Mouse (Mus musculus): ENCODE data around the gene Ash1l.

Gene Ash1l
- long read RNA-seq, experiment 1, partial matches to known transcripts = 7 of 25 reads
- long read RNA-seq, experiment 1, other reads (novel, unspliced or antisense) = 18 of 25 reads
- long read RNA-seq, experiment 2, partial matches to known transcripts = 9 of 33 reads
- long read RNA-seq, experiment 2, other reads (novel, unspliced or antisense) = 24 of 33 reads

GRCm38 (mm10) chr3:88950576-88951326 is at the start of gene Ash1l, which contains the start of gene Dap3:
Gene Ash1l (plus strand): TSS chr3:88950622.
Gene Dap3 (minus strand): TSS chr3:88951181.
- intact Hi-C loops (cut with DNase I) = no loop called here

DNA sequence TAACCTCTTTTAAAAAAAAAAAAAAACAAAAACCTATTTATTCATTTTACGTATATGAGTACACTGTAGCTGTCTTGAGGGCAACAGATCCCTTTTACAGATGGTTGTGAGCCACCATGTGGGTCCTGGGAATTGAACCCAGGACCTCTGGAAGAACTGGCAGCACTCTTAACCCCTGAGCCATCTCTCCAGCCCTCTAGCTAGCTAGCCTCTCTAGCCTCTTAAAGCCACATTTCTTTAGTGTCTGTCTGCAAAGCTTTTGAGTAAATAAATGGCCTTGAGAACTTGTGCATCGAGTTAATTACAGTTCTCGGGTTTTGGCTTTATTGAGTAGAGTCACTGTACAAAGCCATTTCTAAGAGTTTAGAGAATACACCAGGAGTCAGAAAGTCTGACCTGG is 45.6 kb upstream of the Ash1l start:
- intact Hi-C loops (cut with DNase I) = no loop called here

DNA sequence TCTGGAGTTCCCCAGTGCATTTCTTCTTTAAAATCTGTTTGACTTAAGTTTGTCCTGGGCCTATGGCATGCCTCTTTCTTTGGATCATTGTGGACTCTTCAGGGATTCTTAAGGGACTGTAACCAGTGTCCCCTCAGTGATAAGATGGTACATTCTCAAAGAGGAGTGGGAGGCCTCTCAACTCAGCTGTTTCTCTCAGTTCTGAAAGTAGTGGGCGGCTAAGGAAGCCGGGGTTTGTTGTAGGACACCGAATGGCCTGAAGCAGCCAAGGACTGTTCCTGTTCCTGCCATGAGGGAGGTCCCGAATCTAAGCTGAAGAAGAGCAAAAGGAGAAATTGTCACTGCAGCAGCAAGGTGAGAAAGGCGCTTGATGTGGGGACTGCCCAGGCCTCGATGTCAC is 45.2 kb upstream of the Ash1l start:
- intact Hi-C loops (cut with DNase I) = no loop called here

GRCm38 (mm10) chr3:88905741-88906140 is 44.7 kb upstream of the Ash1l start:
- intact Hi-C loops (cut with DNase I) = no loop called here

- intact Hi-C loops (cut with DNase I) = no loop called here
Observed at GRCm38 (mm10) chr3:88906393-88907159, 43.8 kb upstream of the Ash1l start.

DNA sequence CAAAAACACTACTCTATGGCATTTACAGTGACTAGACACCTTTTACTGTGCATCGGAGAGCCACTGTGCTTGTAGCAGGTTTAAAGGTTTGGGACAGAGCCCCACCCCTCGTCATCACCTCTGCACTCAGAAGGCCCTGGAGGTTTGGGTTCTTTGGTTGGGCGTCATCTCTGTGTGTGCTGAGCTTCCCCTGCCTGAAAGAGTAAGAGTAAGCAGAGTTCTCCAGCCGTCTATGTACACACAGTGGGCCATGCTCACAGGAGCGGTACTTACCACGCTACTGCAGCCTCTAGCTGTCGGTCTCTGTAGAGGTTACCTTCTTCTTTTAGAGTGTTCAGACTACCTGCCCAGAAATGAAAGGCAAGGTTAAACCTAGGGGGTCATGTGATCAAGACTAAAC is 37.8 kb upstream of the Ash1l start:
- intact Hi-C loops (cut with DNase I) = no loop called here

DNA sequence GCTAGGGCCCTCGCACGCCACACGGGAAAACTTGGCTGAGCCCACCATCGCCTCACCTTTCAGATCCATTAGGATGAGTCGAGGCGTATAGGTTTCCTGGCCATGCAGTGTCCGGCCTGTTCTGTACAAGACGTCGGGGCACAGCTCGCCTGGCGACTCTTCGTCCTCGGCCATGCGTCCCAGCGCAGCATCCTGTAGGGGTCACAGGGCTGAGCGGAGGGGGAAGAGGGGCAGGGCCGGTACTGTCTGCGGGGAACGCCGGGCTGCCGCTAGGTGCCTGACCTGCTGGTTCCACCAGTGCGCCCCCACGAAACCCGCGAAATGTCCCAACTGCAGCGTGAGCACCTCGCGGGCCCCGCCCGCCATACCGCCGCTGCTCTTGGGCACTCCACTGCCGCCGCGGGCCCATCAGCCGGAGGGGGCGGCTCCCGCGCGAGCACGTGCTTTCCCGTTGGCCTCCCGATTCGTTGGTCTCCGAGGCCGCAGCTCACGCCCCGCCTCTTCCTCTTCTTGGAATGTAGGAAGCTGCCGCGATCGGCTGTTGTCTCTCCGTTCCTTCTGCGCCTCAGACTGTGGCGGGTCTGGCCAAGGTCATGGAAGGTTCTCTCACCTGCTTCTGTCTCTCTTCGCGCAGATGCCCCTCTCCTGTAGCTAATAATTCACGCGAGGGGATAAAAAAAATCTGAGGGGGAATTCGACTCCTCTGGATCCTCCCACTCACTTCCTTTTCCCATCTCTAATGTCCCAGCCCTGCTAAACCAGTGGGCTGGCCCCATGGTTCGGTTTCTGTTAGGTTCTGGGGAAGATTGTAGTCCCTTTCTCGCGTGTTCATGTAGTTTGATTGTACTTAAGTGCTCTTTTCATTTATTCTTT is 36.7 kb upstream of the Ash1l start, which contains the start of gene Msto1:
Msto1 (minus strand) TSS at position 489 of the 873 bp plus-strand sequence.
- intact Hi-C loops (cut with DNase I) = no loop called here

DNA sequence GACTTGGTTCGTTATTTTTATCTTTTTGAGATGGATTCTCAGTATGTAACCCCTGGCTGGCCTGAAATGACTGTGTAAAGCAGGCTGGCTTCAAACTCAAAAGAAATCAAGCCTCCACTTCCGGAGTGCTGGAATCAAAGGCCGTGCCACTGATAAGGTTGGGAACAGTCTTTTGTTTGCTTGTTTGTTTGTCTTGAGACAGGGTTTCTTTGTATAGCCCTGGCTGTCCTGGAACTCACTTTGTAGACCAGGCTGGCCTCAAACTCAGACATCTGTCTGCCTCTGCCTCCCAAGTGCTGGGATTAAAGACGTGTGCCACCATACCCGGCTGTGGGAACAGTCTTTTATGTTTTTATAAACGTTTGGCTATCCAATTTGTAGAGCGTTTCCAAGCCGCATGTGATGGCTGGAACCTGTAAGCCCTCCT is 36.0 kb upstream of the Ash1l start:
- intact Hi-C loops (cut with DNase I) = no loop called here

GRCm38 (mm10) chr3:88918981-88919380 is 31.4 kb upstream of the Ash1l start:
- intact Hi-C loops (cut with DNase I) = no loop called here

GRCm38 (mm10) chr3:88921411-88921810 is 29.0 kb upstream of the Ash1l start:
- intact Hi-C loops (cut with DNase I) = no loop called here

DNA sequence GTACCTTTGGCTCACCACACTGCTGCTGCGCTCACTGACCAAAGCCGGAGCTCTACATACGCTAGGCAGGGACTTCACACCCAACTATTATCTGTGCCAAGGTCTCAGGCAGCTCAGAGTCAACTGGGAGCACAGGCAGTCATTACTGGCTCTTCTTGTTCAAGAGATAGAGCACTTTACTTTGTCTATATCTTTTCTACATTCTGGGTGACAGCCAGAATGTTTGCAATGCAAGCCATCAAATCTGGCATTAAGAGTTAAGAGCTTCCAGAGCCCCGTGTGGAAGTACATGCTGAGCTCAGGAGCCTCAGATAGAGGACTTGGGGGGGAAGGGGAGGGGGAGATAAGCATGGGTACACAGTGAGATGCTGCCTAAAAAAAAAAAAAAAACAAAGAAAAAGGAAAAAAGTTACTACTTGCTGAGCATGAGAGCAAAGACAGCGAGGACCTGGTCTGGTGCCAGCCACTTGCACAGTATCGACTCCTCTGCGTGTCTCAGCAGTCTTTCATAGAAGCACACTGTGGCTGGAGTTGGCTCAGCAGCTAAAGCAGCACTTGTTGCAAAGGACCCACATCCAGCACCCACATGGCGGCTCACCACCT is 26.3 kb upstream of the Ash1l start:
- intact Hi-C loops (cut with DNase I) = no loop called here

DNA sequence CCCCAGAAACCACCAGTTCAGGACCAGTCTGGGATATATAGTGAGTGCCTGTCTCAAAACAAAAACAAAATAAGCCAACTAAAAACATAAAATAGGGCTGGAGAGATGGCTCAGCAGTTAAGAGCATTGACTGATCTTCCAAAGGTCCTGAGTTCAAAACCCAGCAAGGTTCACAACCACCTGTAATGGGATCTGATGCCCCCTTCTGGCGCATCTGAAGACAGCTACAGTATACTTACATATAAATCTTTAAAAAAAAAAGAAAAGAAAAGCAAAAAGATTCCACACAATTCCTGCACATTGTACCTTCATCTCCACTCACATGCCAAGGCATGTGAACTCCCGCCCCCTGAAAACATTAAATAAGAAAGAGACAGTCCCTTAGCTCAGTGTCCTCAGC is 24.8 kb upstream of the Ash1l start:
- intact Hi-C loops (cut with DNase I) = no loop called here

DNA sequence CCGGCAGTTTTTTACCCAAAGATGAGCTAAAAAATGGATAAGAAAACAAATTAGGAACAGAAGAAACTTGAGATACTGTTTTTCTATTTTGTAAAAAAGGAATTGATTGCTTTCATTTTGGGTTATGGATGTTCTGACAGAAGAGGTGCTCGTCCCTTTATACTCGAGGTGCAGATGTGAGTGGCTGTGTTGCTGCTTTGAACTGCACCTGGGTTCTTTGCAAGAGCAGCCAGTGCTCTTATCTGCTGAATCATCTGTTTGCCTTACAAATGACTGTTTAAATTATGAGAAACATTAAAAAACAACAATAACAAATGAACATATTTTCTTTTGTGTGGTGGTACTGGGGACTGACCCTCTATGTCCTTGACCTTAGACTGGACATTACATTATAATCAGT is 20.9 kb upstream of the Ash1l start:
- intact Hi-C loops (cut with DNase I) = no loop called here

DNA sequence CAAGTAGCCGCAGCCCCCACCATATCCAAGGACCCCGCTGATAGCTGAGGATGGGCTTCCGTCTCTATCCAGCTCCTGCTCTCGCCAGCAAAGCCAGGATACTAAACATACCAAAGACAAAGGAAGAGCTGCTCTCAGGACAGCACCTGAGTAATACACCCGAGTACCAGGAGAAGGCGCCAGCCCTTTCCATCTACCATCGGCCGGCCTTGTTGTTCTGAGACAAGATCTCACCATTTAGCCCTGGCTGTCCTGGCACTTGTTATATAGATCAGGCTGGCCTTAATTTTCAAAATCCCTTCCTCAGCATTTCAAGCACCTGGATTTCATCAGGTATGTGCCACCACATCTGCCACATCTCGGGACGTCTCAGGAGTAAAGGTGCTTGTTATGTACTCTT is 11.4 kb upstream of the Ash1l start:
- intact Hi-C loops (cut with DNase I) = loop anchor here (5.0 kb wide), 1 partner anchor 93 kb away; no protein-coding TSS in a partner anchor

DNA sequence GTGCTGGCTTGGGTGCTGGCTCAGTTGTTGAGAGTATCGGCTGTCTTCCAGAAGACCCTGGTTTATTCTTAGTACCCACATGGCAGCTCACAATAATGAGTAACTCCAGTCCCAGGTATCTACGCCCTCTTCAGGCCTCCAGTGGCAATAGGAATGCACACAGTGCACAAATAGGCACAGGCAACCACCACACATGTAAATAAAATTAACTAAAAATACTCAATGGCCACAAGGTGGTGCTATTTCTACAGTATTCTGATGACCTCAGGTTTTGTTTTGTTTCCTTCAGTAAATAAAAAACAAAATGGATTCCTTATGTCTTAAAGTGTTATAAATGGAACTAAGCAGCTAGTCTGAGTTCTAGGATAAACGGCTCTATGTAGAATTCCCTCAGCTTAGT is 10.7 kb upstream of the Ash1l start:
- intact Hi-C loops (cut with DNase I) = loop anchor here (5.0 kb wide), 2 partner anchors 53 to 93 kb away; no protein-coding TSS in a partner anchor

DNA sequence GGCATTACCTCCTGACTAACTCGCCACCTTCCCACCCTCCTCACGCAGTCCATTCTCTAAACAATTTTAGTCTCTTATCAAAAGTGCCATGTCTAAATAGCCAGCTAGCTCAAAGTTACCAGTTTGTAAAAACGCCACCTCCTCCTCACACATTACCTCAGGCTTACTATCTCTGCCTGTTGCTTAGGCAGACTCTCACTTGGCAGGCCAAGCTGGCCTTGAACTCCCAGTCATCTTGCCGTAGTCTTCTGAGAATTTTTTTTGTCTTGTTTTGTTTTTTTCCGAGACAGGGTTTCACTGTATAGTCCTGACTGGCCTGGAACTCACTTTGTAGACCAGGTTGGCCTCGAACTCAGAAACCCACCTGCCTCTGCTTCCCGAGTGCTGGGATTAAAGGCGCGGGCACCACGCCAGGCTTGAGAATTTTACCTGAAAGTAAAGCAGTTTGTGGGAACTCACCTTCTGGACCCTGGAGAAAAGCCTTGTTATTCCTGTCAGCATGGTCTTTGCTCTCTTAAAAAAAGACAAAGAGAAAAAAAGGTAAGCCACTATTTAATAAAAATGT is 8.0 kb upstream of the Ash1l start:
- intact Hi-C loops (cut with DNase I) = loop anchor here (5.0 kb wide), 1 partner anchor 50 kb away; no protein-coding TSS in a partner anchor

DNA sequence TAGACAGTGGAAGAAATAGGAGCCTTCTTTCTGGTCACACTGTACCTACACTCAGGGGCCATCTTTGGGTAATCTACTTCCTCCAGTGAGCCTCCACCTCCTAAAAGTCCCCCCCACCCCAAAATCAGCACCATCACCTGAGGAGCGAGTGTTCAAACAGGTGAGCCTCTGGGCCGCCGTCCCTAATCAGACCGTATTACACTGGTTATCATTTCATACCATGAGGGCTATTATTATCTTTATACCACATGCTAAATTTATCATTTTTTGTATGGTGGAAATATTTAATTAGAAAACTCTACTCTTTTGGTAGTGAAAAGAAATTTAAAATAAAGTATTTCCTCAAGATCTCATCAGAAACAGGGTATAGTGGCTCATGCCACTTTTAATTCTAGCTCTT is 6.3 kb upstream of the Ash1l start:
- intact Hi-C loops (cut with DNase I) = loop anchor here (5.0 kb wide), 1 partner anchor 48 kb away; no protein-coding TSS in a partner anchor

DNA sequence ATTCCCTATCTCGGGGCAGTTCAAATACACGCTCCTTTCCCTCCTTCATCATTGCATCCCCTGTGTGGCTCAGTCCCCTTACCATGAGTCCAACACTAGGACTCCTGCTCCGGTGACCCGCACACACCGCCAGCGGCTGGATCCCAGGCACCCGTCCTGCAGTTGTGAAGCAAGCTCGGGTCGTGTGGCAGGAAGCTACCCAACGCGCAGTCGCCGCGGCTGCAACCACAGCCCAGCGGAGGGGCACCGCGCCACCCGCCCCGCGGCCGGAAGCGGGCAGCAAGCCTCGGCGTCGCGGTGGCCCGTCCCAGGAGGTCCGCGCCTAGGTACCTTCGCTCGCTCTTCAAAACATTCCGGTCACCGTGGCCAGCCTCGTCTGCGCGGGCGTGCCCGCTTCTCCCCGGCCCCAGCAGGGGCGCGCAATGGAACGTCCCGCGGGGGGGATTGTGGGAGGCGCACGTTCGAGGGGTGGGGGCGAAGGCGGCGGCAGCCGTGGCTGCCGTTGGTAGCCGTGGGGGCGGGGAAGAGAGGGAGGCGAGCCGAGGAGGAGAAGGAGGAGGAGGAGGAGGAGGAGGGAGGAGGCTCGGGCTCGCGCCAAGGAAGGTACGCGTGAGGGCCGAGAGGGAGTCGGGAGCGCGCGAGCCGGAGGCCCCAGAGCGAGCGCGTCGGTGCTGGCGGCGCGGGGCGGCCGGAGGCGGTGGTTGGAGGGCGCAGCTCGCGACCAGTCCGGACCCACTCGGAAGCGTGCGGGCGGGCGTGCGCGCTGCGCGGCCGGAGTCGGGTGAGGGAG is 441 bp upstream of the Ash1l start:
- intact Hi-C loops (cut with DNase I) = loop anchor here (5.0 kb wide), 1 partner anchor 32 kb away; no protein-coding TSS in a partner anchor

- intact Hi-C loops (cut with DNase I) = no loop called here
Observed at GRCm38 (mm10) chr3:88951327-88951800, 942 bp downstream of the Ash1l start.
